Mouse (Mus musculus): Measurements from ENCODE around the gene Atp8b4.

Atp8b4 gene

DNA sequence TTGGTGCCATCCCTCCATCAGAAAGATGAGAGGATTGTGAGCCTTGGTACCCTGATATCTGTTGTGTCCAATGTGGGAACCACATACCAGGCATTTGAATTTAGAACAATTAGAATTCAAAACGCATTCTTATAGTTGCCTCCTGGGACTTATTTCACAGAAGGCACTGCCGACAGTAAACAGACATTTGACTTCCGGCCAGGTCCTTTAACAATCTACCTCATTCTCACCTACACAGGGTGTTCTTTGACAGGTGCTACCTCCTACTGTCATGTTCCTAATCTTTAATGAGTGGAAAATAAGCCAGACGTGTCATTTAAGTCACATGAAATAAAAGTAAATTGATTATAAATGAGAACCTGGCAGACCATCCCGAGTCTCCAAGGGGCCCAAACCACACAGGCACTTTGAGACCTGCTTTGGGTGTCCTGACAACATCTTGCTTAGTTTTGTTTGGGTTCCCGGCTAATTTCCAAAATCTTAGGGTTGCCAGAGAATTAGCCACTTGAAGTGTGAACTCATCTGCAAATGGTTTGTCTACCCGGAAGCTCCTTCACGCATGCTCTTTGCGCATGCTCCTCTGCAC, 67.9 kb downstream of the Atp8b4 start:
- DNase-seq (ENCODE audit: low read depth, low spot score) = no peak
- H3K36me3 ChIP-seq (ENCODE audit: control insufficient read depth, insufficient read depth, low read length, poor library complexity, severe bottlenecking) = no peaks in the 10 kb centered on the region
- H3K27me3 ChIP-seq (ENCODE audit: control insufficient read depth, insufficient read depth, low read length, poor library complexity, severe bottlenecking) = no peaks in the 10 kb centered on the region

DNA sequence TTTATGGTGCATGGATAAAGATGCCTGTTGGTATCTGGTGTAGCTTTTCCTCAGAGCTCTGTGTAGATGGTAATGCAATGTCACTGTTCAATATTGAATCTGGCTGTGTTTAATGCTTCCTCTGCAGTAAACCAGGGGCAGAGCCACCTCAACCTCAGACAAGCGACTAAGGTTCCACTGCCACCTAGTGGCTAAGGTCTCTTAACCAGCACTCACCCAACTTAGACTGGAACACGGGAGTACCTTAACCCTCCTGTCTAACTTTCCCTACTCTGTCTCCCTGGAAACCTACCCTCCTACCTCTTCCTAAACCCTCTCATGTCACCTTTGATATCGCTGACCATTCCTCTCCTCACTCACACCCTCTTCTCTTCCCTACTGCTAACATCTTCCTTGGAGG, 71.2 kb downstream of the Atp8b4 start:
- H3K36me3 ChIP-seq (ENCODE audit: control insufficient read depth, insufficient read depth, low read length, poor library complexity, severe bottlenecking) = no peaks in the 10 kb centered on the region
- DNase-seq (ENCODE audit: low read depth, low spot score) = peak; percentile 58
- no peaks in the 10 kb centered on the region for H3K27me3 ChIP-seq (ENCODE audit: control insufficient read depth, insufficient read depth, low read length, poor library complexity, severe bottlenecking)

DNA sequence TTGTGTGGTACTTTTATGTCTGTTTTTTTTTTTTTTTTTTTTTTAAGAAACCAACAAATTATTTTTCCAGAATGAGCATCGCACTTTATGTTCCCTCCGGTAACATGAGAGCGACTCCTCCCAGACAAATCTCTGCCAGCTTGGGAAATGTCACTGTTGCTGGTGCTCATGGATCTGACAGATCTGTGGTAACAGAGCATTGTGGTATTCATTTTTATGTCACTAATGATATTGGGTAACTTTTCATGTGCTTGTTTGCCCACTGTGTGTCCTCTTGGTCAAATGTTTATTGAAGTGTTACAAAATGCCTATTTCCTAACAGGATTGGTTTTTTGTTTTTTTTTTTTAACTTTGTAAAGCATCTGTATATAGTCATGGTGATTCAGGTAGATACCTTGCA, 75.3 kb downstream of the Atp8b4 start:
- DNase-seq (ENCODE audit: low read depth, low spot score) = no peak
- Histone ChIP-seq H3K36me3 (ENCODE audit: control insufficient read depth, insufficient read depth, low read length, poor library complexity, severe bottlenecking) (no peaks in the 10 kb centered on the region), H3K27me3 (ENCODE audit: control insufficient read depth, insufficient read depth, low read length, poor library complexity, severe bottlenecking) (no peaks in the 10 kb centered on the region)

DNA sequence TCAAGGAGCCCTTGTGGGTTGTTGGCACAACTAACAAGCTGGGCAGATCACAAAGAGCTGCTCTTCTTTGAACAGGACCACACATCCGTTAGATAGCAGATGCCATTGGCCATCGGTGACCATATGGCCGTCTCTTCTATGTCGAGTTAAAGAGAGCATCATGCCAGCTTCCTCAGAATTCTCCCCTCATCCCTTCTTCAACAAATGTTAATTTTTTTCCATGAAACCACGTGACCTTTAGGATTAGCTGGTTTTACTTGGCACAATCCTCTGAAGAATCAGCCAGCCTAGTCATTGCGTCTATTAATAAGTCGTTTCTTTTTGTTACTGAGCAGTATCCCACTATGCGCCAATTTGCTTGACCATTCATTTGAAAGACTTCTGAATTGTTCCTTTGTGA, 75.8 kb downstream of the Atp8b4 start:
- no peaks in the 10 kb centered on the region for H3K27me3 ChIP-seq (ENCODE audit: control insufficient read depth, insufficient read depth, low read length, poor library complexity, severe bottlenecking)
- no peaks in the 10 kb centered on the region for H3K36me3 ChIP-seq (ENCODE audit: control insufficient read depth, insufficient read depth, low read length, poor library complexity, severe bottlenecking)
- DNase-seq (ENCODE audit: low read depth, low spot score) = no peak

DNA sequence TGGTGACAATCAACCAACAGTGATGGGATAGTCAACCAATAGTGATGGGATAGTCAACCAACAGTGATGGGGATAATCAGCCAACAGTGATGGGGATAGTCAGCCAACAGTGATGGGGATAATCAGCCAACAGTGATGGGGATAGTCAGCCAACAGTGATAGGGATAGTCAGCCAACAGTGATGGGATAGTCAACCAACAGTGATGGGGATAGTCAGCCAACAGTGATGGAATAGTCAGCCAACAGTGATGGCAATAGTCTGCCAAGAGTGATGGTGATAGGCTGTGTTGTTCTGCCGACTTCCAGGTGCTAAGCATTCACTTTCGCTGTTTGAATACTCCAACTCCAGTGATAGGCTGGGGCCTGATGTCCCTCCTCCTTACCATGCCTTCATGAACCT, 79.6 kb downstream of the Atp8b4 start:
- no peaks in the 10 kb centered on the region for H3K36me3 ChIP-seq (ENCODE audit: control insufficient read depth, insufficient read depth, low read length, poor library complexity, severe bottlenecking)
- DNase-seq (ENCODE audit: low read depth, low spot score) = no peak
- no peaks in the 10 kb centered on the region for H3K27me3 ChIP-seq (ENCODE audit: control insufficient read depth, insufficient read depth, low read length, poor library complexity, severe bottlenecking)

DNA sequence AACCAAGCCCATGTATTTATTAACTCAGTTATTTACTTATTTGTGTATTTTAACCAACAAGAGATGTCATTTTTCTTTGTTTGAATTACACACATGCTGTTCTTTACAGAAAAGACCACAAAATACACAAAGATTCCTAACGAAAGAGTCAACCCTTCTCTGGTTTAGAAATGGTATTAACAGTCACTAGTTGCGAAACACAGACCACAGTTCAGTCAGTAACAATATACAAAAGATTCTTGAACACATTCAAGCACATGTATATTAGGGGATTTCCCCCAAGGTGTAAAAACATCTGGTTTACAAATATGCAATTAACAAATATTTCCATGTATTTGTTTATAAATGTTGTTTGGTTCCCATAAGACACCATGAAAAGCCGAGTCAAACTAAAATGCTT, 81.6 kb downstream of the Atp8b4 start:
- Histone ChIP-seq H3K36me3 (ENCODE audit: control insufficient read depth, insufficient read depth, low read length, poor library complexity, severe bottlenecking) (no peaks in the 10 kb centered on the region), H3K27me3 (ENCODE audit: control insufficient read depth, insufficient read depth, low read length, poor library complexity, severe bottlenecking) (no peaks in the 10 kb centered on the region)
- no peak for DNase-seq (ENCODE audit: low read depth, low spot score)

DNA sequence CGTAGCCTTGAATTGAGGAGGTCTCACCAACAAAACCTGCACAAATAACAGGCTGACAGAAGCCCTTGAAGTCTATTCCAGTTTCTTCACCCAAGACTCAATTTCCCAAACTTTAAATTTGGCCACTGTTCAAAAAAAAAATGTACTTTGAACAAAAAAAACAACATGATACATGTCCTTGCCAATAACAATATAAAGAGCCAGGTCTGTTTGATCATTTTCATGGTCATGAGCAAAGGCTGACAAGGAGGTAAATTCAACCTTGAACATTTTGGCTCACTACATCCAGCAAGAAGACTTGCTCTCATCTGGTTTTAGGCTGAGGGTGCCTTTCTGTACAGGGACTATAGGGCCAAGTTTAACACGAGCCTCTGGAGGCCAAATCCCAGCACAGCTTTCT, 83.7 kb downstream of the Atp8b4 start:
- H3K27me3 ChIP-seq (ENCODE audit: control insufficient read depth, insufficient read depth, low read length, poor library complexity, severe bottlenecking) = no peaks in the 10 kb centered on the region
- H3K36me3 ChIP-seq (ENCODE audit: control insufficient read depth, insufficient read depth, low read length, poor library complexity, severe bottlenecking) = no peaks in the 10 kb centered on the region
- DNase-seq (ENCODE audit: low read depth, low spot score) = no peak

DNA sequence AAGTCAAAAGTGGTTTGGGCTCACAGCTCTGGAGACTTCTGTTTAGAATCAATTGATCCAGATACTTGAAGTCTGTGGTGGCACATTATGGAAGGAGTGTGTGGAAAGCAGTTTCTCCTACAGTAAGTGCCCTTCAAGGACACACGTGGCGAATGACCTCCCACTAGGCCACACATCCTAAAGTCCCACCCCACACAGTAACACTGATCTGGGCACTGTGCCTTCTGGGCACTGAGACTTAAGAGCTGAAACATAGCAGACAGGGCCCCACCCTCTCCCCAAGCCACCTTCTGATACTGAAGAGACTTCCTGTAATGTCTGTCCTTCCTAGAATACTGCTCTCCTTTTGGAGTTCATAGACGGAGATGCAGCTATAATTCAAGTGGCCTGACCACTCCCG, 84.5 kb downstream of the Atp8b4 start:
- no peak for DNase-seq (ENCODE audit: low read depth, low spot score)
- H3K27me3 ChIP-seq (ENCODE audit: control insufficient read depth, insufficient read depth, low read length, poor library complexity, severe bottlenecking) = no peaks in the 10 kb centered on the region
- no peaks in the 10 kb centered on the region for H3K36me3 ChIP-seq (ENCODE audit: control insufficient read depth, insufficient read depth, low read length, poor library complexity, severe bottlenecking)

DNA sequence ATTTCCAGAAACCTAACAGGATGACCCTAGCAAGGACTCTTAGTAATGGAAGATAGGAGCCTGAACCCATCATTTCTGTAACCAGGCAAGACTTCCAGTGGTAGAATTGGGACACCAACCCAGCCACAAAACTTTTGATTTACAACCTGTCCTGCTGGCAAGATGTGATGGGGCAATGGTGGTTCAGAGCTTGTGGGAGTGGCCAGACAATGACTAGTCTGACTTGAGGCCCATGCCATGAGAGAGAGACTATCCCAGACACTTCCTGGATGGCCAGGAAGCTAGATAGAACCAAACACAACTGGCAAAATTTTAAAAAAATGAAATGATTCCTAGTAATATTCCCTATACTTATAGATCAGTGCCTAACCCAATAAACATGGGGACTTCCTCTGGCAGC, 87.7 kb downstream of the Atp8b4 start:
- DNase-seq (ENCODE audit: low read depth, low spot score) = no peak
- no peaks in the 10 kb centered on the region for H3K36me3 ChIP-seq (ENCODE audit: control insufficient read depth, insufficient read depth, low read length, poor library complexity, severe bottlenecking)
- no peaks in the 10 kb centered on the region for H3K27me3 ChIP-seq (ENCODE audit: control insufficient read depth, insufficient read depth, low read length, poor library complexity, severe bottlenecking)

DNA sequence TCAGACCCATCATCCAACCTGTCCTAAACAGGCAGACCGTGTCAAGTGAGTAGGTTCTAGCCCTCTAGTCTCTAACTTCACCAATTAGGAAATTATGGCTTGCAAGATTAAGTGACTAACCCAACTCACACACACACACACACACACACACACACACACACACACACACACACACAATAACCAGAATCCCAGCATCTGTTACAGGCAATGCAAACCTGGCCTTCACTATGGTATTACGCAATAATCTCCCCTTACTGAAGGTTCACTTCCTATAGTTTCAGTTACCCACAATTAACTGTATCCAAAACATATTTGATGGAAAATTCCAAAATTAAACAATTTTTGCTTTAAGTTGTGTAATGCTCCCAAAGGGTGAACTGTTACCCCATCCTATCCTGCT, 101.0 kb downstream of the Atp8b4 start:
- H3K27me3 ChIP-seq (ENCODE audit: control insufficient read depth, insufficient read depth, low read length, poor library complexity, severe bottlenecking) = no peaks in the 10 kb centered on the region
- no peaks in the 10 kb centered on the region for H3K36me3 ChIP-seq (ENCODE audit: control insufficient read depth, insufficient read depth, low read length, poor library complexity, severe bottlenecking)
- DNase-seq (ENCODE audit: low read depth, low spot score) = no peak

DNA sequence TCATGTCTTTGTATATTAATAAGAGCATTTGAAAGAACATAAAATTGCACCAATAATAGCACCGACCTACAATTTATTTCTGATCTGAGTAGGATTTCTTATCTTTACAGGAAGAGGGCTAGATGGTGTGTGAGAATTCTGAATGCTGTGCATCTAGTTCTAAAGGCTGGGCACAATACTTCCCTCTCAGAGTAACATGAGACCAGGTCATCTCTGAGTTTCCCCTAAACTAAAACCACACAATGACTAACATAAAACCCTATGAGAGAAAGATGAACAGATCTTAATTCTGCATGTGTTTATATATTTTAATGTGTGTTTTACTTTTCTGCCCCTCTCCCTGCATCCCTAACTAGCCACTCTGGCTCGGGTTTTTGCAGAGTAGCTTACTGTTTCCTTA, 101.5 kb downstream of the Atp8b4 start:
- no peak for DNase-seq (ENCODE audit: low read depth, low spot score)
- H3K27me3 ChIP-seq (ENCODE audit: control insufficient read depth, insufficient read depth, low read length, poor library complexity, severe bottlenecking) = no peaks in the 10 kb centered on the region
- H3K36me3 ChIP-seq (ENCODE audit: control insufficient read depth, insufficient read depth, low read length, poor library complexity, severe bottlenecking) = no peaks in the 10 kb centered on the region

DNA sequence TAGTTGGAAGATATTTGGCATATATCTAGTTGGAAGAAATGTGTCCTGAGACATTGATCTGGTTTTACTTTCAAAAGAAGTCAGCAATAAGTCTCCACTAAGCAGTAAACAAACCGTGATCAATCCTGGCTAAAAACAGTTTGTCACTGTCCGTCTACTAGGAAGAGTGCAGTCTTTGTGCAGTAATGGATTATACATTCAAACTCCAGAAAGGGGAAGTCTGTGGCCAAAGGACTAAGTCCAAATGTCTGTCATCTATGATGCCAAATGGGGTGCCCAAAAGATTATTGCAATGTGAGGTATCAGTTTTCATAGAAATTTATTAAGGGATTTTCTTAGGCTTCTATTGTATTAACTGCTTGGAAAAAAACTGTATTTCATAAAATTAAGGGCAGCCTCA, 102.3 kb downstream of the Atp8b4 start:
- no peak for DNase-seq (ENCODE audit: low read depth, low spot score)
- H3K36me3 ChIP-seq (ENCODE audit: control insufficient read depth, insufficient read depth, low read length, poor library complexity, severe bottlenecking) = no peaks in the 10 kb centered on the region
- no peaks in the 10 kb centered on the region for H3K27me3 ChIP-seq (ENCODE audit: control insufficient read depth, insufficient read depth, low read length, poor library complexity, severe bottlenecking)

DNA sequence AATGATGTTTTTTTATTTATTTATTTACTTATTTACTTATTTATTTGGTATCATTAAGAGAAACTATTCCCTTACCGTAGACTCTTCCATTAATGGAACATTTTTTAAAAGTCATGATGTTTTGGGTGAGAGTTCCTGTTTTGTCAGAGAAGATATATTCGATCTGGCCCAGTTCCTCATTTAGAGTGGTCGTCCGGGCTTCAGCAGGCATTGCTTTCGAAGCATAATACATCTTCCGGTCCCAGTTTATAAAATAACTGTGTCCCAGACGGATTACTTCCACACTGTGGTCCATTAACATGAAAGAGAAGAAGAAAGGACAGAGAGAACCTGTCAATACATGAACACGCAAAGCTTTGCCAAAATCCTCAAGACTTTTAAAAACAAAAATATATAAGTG, 103.0 kb downstream of the Atp8b4 start:
- no peak for DNase-seq (ENCODE audit: low read depth, low spot score)
- Histone ChIP-seq H3K27me3 (ENCODE audit: control insufficient read depth, insufficient read depth, low read length, poor library complexity, severe bottlenecking) (no peaks in the 10 kb centered on the region), H3K36me3 (ENCODE audit: control insufficient read depth, insufficient read depth, low read length, poor library complexity, severe bottlenecking) (no peaks in the 10 kb centered on the region)

DNA sequence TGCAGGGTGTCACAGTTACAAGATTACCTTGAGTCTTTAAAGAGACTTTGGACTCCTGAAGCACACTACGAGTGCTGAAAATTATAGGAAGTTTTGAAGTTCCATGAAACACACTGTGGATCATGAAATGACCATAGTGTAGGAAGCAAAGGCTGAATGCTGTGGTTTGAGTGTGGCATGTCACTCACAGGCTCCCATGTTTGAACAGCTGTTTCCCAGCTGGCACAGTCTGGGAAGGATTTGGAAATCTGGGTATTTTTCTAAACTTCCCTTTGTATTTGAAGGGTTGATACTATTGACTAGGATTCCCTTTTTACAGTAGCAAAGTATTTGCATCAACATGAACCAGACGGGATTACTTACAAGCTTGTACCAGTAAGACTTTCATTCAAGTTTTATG, 105.5 kb downstream of the Atp8b4 start:
- DNase-seq (ENCODE audit: low read depth, low spot score) = no peak
- H3K27me3 ChIP-seq (ENCODE audit: control insufficient read depth, insufficient read depth, low read length, poor library complexity, severe bottlenecking) = no peaks in the 10 kb centered on the region
- H3K36me3 ChIP-seq (ENCODE audit: control insufficient read depth, insufficient read depth, low read length, poor library complexity, severe bottlenecking) = no peaks in the 10 kb centered on the region

DNA sequence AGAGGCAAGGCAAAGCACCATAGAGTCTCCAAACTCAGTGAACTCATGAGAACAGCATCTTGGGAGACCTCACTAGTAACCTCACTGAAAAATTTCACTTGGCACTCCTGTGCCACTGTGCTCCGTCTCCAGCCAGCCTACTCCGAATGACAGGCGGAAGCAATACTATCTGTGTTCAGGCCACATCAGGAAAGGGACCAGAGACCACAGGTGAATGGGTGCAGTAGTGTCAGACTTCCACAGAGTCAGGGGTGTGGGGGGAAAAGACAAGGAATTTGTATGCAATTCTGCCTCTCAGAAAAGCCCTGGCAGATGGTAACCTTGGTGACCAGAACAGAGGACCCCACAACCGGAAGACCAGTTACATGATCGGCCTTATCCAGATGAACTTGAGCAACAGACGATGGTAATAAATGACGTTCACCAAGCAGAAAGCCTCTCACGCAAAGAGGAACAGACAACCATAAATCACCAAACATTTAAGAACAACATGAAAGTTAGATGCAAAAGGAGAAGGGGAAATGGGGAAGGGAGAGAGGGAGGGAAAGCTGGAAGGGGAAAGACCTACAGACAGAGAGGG, 112.9 kb downstream of the Atp8b4 start:
- Histone ChIP-seq H3K27me3 (ENCODE audit: control insufficient read depth, insufficient read depth, low read length, poor library complexity, severe bottlenecking) (no peaks in the 10 kb centered on the region), H3K36me3 (ENCODE audit: control insufficient read depth, insufficient read depth, low read length, poor library complexity, severe bottlenecking) (no peaks in the 10 kb centered on the region)
- no peak for DNase-seq (ENCODE audit: low read depth, low spot score)

DNA sequence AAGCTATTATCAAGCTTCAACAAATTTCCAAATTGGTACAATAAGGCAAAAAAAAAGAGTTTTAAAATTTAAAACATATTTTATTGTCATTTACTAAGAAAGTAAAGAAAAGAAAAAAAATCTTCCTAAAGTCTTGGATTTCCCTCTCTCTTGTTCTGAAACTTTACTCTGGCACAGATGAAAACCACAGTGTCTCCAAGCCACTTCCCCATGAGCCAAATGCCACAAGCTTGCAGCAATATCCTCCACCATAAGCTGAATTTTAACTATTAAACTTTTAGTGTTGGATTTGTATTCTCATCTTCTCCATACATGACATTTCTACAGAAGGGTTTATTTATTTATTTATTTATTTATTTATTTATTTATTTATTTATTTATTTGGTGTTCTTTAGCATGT, 114.4 kb downstream of the Atp8b4 start:
- DNase-seq (ENCODE audit: low read depth, low spot score) = no peak
- H3K27me3 ChIP-seq (ENCODE audit: control insufficient read depth, insufficient read depth, low read length, poor library complexity, severe bottlenecking) = no peaks in the 10 kb centered on the region
- no peaks in the 10 kb centered on the region for H3K36me3 ChIP-seq (ENCODE audit: control insufficient read depth, insufficient read depth, low read length, poor library complexity, severe bottlenecking)

Data from splenic B cell, adult 2 months (primary cell).